Mouse (Mus musculus): ENCODE results near the gene Slc15a3. TPM values are rescaled to one million over a fixed set of nuclear protein-coding genes. Genes with fewer than 3 reads are reported as not detected.

Gene Slc15a3
- polyA plus RNA-seq, 1 experiment from 2014 or later, result 0.45 TPM

DNA sequence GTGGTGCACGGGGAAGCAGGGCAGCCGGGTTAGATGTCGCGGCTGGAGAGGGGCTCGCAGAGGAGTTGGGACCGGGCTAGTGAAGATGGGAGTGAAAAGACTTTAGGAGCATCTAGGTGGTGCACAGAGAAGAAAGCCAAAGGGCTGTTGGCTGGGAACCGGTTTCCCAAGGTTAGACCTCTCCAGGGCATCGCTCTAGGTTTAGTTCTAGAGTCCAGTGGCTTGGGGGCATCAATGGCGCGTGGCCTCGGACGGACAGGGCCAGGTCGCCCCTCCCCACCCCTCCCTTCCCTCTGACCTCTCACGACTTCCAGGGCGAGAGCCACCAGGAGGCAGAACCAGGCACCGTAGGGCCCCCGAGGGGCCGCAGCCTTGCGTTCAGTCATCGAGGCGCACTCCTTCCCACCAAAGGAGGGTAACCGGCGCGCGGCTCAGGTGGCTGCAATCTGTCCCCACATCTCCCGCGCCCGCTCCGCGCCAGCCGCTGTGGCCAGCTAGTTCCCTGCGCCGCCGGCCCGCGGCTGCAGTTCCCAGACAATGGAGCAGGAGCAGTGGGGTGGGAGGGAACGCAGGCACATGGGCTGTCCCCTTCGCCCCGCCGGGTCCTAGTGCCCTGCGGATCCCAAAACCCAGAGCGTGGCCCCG is 29.8 kb downstream of the Slc15a3 start:
- peak; percentile 87 for ATAC-seq (ENCODE audit: insufficient number of reproducible peaks, insufficient read depth, low FRiP score, low read depth)
- peak overlapping the region; percentile 82 for H3K4me3 ChIP-seq (ENCODE audit: low read depth, low read length)
- peaks cover 11% of the 10 kb centered on the region; the same call in 1 of the 2 replicates for H3K4me1 ChIP-seq (ENCODE audit: control insufficient read depth, insufficient read depth, low read length)
- WGBS, result under 1% methylated on average over 43 of the region's 43 CpGs
- peak overlapping the region; percentile 78; the same call in 1 of the 2 replicates for H3K27ac ChIP-seq (ENCODE audit: low read length)
- H3K27me3 ChIP-seq (ENCODE audit: control insufficient read depth, insufficient read depth, low read length), result no peaks in the 10 kb centered on the region
- peak overlapping the region; percentile 92 for H3K9ac ChIP-seq (replicated peaks; ENCODE audit: low read depth, low read length)
- H3K36me3 ChIP-seq (ENCODE audit: control insufficient read depth, insufficient read depth, low read length), result peaks cover 56% of the 10 kb centered on the region
- H3K9me3 ChIP-seq (ENCODE audit: control insufficient read depth, low read depth, low read length), result no peaks in the 10 kb centered on the region
- peak overlapping the region; percentile 89 for H3K4me2 ChIP-seq (replicated peaks; ENCODE audit: low read depth, low read length)

DNA sequence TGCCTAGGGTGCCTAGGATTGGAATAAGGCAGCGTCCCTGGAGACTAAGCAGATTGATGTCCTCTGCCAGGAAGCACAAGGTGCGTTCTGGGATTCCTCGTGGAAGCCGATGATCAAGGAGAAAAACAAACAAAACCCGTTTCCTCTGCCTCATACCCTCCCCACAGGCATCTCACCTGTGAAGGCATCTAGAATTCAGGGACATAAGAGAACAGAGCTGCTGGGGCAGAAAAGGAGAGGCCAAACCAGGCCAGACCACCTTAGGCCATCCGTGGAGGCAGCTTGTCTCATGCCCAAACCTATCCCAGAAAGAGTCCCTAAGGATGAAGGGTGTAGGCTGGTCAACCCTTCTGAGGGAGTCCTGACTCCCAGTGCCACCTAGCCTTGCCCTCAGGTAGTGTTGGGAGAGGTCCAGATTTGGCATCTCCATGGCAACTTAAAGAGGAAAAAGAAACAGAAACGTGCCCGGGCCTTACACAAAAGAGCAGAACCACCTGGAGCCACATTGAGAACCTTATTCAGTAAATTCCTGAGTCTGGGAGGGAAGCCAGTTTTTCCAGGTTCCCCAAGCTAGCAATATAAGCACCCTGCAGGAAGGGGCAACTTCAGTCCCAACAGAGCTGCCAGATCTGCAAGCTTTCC is 30.5 kb downstream of the Slc15a3 start, which contains the start of gene Tmem132a:
Gene Tmem132a, minus strand, starts transcription at position 55 of the 642 bp plus-strand sequence.
- peak within 1 kb of the TSS; percentile 89 for H3K4me2 ChIP-seq (replicated peaks; ENCODE audit: low read depth, low read length)
- H3K9me3 ChIP-seq (ENCODE audit: control insufficient read depth, low read depth, low read length), result no peaks in the 10 kb centered on the region
- peak within 1 kb of the TSS; percentile 78; the same call in 1 of the 2 replicates for H3K27ac ChIP-seq (ENCODE audit: low read length)
- peak; percentile 43; the same call in 1 of the 2 replicates for ATAC-seq (ENCODE audit: insufficient number of reproducible peaks, insufficient read depth, low FRiP score, low read depth)
- WGBS, result 2% methylated on average over 8 of the region's 8 CpGs
- H3K4me3 ChIP-seq (ENCODE audit: low read depth, low read length), result peak within 1 kb of the TSS; percentile 82
- H3K4me1 ChIP-seq (ENCODE audit: control insufficient read depth, insufficient read depth, low read length), result peaks cover 11% of the 10 kb centered on the region; the same call in 1 of the 2 replicates
- H3K9ac ChIP-seq (replicated peaks; ENCODE audit: low read depth, low read length), result peak within 1 kb of the TSS; percentile 92
- peaks cover 49% of the 10 kb centered on the region for H3K36me3 ChIP-seq (ENCODE audit: control insufficient read depth, insufficient read depth, low read length)
- H3K27me3 ChIP-seq (ENCODE audit: control insufficient read depth, insufficient read depth, low read length), result no peaks in the 10 kb centered on the region

DNA sequence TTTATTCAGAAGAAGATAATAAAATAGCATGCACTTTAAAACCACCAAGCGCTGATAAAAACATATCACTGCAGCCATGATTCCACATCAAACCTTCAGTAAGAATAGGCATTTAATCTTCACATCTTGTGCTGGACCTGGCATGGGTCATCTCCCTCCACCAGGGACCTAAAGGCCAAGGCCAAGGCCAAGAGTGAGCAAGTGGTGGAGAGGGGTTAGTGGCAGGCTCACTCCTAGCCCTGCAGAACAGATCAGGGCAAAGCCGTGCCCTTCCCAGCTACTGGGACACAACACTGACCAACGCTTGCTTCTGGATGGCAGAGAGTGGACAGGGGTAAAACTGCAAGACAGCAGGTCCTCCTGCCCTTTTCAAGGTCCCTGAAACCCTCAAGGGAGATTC is 31.1 kb downstream of the Slc15a3 start:
- H3K36me3 ChIP-seq (ENCODE audit: control insufficient read depth, insufficient read depth, low read length), result peaks cover 43% of the 10 kb centered on the region

DNA sequence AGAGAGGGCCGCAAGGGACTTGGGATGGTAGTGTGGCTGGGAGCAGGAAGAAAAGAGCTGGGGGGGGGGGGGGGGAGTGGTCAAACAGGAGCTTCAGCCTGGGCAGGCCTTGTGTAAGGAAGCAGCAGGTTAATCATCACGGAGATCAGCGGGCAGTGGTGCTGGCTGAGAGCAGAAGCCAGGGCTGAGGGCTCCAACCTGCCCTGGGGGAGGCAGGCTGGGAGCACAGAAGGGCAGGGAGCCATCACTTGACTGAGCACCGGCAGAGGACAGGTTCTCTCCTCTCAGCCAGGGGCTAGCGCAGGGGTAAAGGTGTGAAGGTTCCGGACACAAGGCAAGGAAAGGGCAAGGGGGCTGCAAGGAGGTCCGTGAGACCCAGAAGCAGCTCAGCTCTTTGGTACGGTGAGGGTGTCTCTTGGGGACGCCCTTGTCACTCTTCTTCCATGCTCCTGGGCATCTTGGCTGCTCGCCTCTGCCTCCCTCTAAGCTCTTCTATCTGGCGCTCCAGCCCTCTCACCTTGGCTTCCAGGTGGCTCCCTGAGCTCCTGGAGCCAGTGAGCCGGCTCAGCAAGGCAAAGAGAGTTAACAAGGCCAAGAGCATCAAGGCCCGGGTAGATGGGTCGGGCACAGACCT is 31.9 kb downstream of the Slc15a3 start:
- 74% methylated on average over 14 of the region's 14 CpGs for WGBS
- H3K27ac ChIP-seq (ENCODE audit: low read length), result peak overlapping the region; percentile 61; the same call in 1 of the 2 replicates
- H3K9me3 ChIP-seq (ENCODE audit: control insufficient read depth, low read depth, low read length), result no peaks in the 10 kb centered on the region
- no peak overlapping the region for H3K4me2 ChIP-seq (replicated peaks; ENCODE audit: low read depth, low read length)
- H3K36me3 ChIP-seq (ENCODE audit: control insufficient read depth, insufficient read depth, low read length), result peaks cover 38% of the 10 kb centered on the region
- H3K27me3 ChIP-seq (ENCODE audit: control insufficient read depth, insufficient read depth, low read length), result no peaks in the 10 kb centered on the region
- ATAC-seq (ENCODE audit: insufficient number of reproducible peaks, insufficient read depth, low FRiP score, low read depth), result no peak
- H3K4me1 ChIP-seq (ENCODE audit: control insufficient read depth, insufficient read depth, low read length), result peaks cover 11% of the 10 kb centered on the region; the same call in 1 of the 2 replicates
- H3K4me3 ChIP-seq (ENCODE audit: low read depth, low read length), result no peak overlapping the region
- H3K9ac ChIP-seq (replicated peaks; ENCODE audit: low read depth, low read length), result no peak overlapping the region; the same call in 1 of the 2 replicates

More for the DNA sequence above, 31.1 kb downstream of the Slc15a3 start:
- peaks cover 11% of the 10 kb centered on the region; the same call in 1 of the 2 replicates for H3K4me1 ChIP-seq (ENCODE audit: control insufficient read depth, insufficient read depth, low read length)
- H3K27ac ChIP-seq (ENCODE audit: low read length), result peak overlapping the region; percentile 61; the same call in 1 of the 2 replicates
- H3K4me2 ChIP-seq (replicated peaks; ENCODE audit: low read depth, low read length), result no peak overlapping the region
- no peaks in the 10 kb centered on the region for H3K27me3 ChIP-seq (ENCODE audit: control insufficient read depth, insufficient read depth, low read length)
- WGBS, result 90% methylated on average over 3 of the region's 3 CpGs
- H3K4me3 ChIP-seq (ENCODE audit: low read depth, low read length), result no peak overlapping the region
- H3K9ac ChIP-seq (replicated peaks; ENCODE audit: low read depth, low read length), result no peak overlapping the region
- no peaks in the 10 kb centered on the region for H3K9me3 ChIP-seq (ENCODE audit: control insufficient read depth, low read depth, low read length)
- ATAC-seq (ENCODE audit: insufficient number of reproducible peaks, insufficient read depth, low FRiP score, low read depth), result no peak

DNA sequence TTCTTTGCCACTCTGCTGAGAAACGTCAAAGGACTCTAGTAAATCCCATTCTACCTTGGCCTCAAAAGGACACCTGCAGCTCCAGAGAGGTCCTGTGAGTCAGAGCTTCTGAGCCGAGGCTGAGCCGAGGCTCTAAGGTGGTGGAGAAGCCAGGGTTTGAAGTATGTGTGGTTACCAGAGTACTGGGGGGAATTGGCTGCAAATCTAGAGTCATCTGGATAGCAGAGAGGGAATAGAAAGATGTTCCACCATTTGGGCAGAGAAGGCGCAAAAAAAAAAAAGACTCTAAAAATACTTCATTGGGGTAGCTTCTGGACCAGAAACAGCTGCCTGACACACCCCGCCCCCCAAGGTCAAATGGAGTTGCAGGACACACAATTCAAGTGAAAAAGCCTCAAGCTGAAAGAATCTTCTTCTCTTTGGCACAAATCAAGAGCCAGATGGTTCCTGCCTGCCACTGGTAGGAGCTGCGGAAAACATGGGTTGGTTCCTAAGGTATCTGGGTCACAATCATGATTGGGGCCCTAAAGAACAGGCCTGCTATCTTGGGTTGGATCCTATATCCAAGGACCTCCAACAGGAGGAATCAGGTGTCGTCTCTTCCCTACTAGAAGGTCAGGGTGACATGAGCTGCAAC is 38.8 kb downstream of the Slc15a3 start:
- WGBS, result 92% methylated on average over 7 of the region's 7 CpGs
- H3K36me3 ChIP-seq (ENCODE audit: control insufficient read depth, insufficient read depth, low read length), result peaks cover 8% of the 10 kb centered on the region
- no peak overlapping the region for H3K4me2 ChIP-seq (replicated peaks; ENCODE audit: low read depth, low read length)
- H3K27ac ChIP-seq (ENCODE audit: low read length), result no peak overlapping the region
- H3K4me1 ChIP-seq (ENCODE audit: control insufficient read depth, insufficient read depth, low read length), result peaks cover 15% of the 10 kb centered on the region
- H3K9me3 ChIP-seq (ENCODE audit: control insufficient read depth, low read depth, low read length), result no peaks in the 10 kb centered on the region
- ATAC-seq (ENCODE audit: insufficient number of reproducible peaks, insufficient read depth, low FRiP score, low read depth), result no peak
- H3K4me3 ChIP-seq (ENCODE audit: low read depth, low read length), result no peak overlapping the region
- no peaks in the 10 kb centered on the region for H3K27me3 ChIP-seq (ENCODE audit: control insufficient read depth, insufficient read depth, low read length)
- no peak overlapping the region for H3K9ac ChIP-seq (replicated peaks; ENCODE audit: low read depth, low read length)

DNA sequence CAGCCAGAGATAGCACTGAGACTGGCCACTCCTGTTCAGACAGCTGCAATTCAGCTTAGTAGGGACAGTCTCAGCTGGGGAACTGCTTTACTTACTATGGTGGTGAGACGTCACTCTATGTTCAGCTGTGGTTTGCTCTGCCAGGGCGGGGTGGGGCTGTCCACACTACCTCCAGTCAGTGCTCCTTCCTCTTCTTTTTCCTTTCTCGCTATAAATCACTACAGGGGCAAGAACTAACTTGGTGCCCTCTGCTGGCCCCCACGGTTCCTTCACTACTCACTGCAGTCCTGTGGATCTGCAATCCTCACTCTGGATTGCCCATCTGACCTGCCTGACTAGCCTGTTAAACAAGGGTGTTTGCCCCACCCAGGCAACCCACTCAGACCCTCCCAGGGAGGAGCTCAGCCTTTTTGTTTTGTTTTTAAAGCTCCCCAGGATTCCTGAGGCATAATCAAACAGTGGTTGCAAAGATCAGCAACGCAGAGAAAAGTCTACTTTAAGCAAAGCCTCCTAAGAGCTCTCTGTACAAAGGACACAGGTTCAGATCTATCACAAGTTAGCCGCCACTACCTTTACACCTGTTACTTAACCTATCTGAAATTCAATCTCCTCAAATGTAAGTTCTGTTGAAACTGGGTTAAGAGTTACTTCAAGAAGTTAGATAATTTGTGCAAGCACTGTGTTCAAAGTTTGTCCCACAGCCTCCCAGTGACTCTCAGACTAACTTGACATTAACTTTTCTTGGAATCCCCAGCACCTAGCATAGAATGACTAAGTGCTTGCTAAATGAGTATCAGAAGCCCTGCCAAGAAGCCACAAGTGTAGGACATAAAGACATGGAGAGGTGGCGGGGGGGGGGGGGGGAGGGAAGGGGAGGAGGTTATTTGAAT is 40.8 kb downstream of the Slc15a3 start:
- Histone ChIP-seq H3K9me3 (ENCODE audit: control insufficient read depth, low read depth, low read length) (peaks cover 8% of the 10 kb centered on the region; the same call in 1 of the 2 replicates), H3K36me3 (ENCODE audit: control insufficient read depth, insufficient read depth, low read length) (no peaks in the 10 kb centered on the region), H3K27me3 (ENCODE audit: control insufficient read depth, insufficient read depth, low read length) (no peaks in the 10 kb centered on the region), H3K27ac (ENCODE audit: low read length) (peak overlapping the region; percentile 93), H3K9ac (replicated peaks; ENCODE audit: low read depth, low read length) (peak overlapping the region; percentile 63; the same call in 1 of the 2 replicates), H3K4me1 (ENCODE audit: control insufficient read depth, insufficient read depth, low read length) (peaks cover 15% of the 10 kb centered on the region), H3K4me3 (ENCODE audit: low read depth, low read length) (peak overlapping the region; percentile 60), H3K4me2 (replicated peaks; ENCODE audit: low read depth, low read length) (peak overlapping the region; percentile 88)
- ATAC-seq (ENCODE audit: insufficient number of reproducible peaks, insufficient read depth, low FRiP score, low read depth), result peak; percentile 46; the same call in 1 of the 2 replicates
- 33% methylated on average over 7 of the region's 7 CpGs for WGBS

DNA sequence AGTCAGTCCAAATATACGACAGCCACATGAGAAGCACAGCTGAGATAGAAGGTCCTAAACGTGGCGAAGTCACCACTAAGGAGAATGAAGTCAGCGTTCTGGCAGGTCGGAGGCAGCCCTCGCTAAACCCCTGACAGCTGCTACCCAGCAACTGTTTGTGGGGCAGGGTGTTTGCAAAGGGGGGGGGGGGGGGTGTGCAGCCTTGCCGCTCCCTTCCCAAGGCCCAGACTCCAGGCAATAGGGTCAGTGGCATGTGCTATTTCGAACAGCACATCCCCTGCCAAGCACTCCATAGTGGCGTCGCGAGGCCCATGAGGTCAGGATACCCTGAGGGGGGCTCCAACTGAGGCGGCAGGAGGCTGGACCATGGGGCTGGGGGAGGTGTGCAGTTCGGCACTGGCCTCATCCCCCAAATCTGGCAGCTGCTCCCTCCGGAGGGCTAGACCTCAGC is 41.5 kb downstream of the Slc15a3 start:
- H3K4me3 ChIP-seq (ENCODE audit: low read depth, low read length), result peak overlapping the region; percentile 60
- H3K27me3 ChIP-seq (ENCODE audit: control insufficient read depth, insufficient read depth, low read length), result no peaks in the 10 kb centered on the region
- 0 out of 2 replicates have a peak, but pooled peaks have one; percentile 5 for ATAC-seq (ENCODE audit: insufficient number of reproducible peaks, insufficient read depth, low FRiP score, low read depth)
- H3K4me1 ChIP-seq (ENCODE audit: control insufficient read depth, insufficient read depth, low read length), result peaks cover 15% of the 10 kb centered on the region
- peaks cover 12% of the 10 kb centered on the region; the same call in 1 of the 2 replicates for H3K9me3 ChIP-seq (ENCODE audit: control insufficient read depth, low read depth, low read length)
- H3K36me3 ChIP-seq (ENCODE audit: control insufficient read depth, insufficient read depth, low read length), result no peaks in the 10 kb centered on the region
- peak overlapping the region; percentile 88 for H3K4me2 ChIP-seq (replicated peaks; ENCODE audit: low read depth, low read length)
- WGBS, result 2% methylated on average over 14 of the region's 14 CpGs
- peak overlapping the region; percentile 63 for H3K9ac ChIP-seq (replicated peaks; ENCODE audit: low read depth, low read length)
- peak overlapping the region; percentile 93 for H3K27ac ChIP-seq (ENCODE audit: low read length)
